Mouse (Mus musculus) ES-E14 (cell line): Measurements from ENCODE around the gene Pspn. TPM values are rescaled to one million over a fixed set of nuclear protein-coding genes. Genes with fewer than 3 reads are reported as not detected.

Source experiments
- DNase-seq: peaks from one replicate; pipeline ENCODE4 v3.0.0-alpha.2; 2013; ENCODE audit warnings: low read depth, low spot score
- H3K27ac ChIP-seq: 2 replicates; pipeline ENCODE4 v1.5.1; 2012; ENCODE audit warnings: low read depth, mild to moderate bottlenecking, low read length, moderate library complexity, mixed read lengths; ENCODE audit not compliant: poor library complexity, insufficient read depth, severe bottlenecking
- H3K36me3 ChIP-seq: 2 replicates; pipeline ENCODE4 v1.6.1; 2012; ENCODE audit warnings: mild to moderate bottlenecking, low read length, moderate library complexity, mixed read lengths; ENCODE audit not compliant: control insufficient read depth, poor library complexity, insufficient read depth, severe bottlenecking
- H3K4me1 ChIP-seq, 2 experiments: fragments of 150-350 bp in 1 of 2; sonication (generic) in 1 of 2; 2 replicates each; pipeline ENCODE4 v1.6.1; 2012; ENCODE audit warnings: low read length in 2 of 2, mild to moderate bottlenecking in 1 of 2, mixed read lengths in 1 of 2; ENCODE audit not compliant: control insufficient read depth in 2 of 2, insufficient read depth in 2 of 2, poor library complexity in 1 of 2
- H3K4me3 ChIP-seq, 2 experiments: fragments of 150-350 bp in 1 of 2; sonication (generic) in 1 of 2; 2 replicates each; pipeline ENCODE4 v1.5.1; 2012; ENCODE audit warnings: low read length in 2 of 2, low read depth in 1 of 2, mild to moderate bottlenecking in 1 of 2, mixed read lengths in 1 of 2; ENCODE audit not compliant: insufficient read depth in 1 of 2, poor library complexity in 1 of 2, severe bottlenecking in 1 of 2
- H3K9ac ChIP-seq: 2 replicates; pipeline ENCODE4 v1.6.1; 2012; ENCODE audit warnings: low read depth, mild to moderate bottlenecking, low read length, mixed read lengths; ENCODE audit not compliant: poor library complexity, insufficient read depth, severe bottlenecking
- H3K9me3 ChIP-seq: fragments of 150-350 bp; sonication (generic); 2 replicates; pipeline ENCODE4 v1.6.1; 2012; ENCODE audit warnings: low read depth, mild to moderate bottlenecking, low read length; ENCODE audit not compliant: control insufficient read depth, insufficient read depth
- CHD2 ChIP-seq: IDR thresholded peaks from 2 replicates; pipeline ENCODE4 v1.6.1; 2014; ENCODE audit warnings: mild to moderate bottlenecking, low read depth, low read length, inconsistent platforms
- HCFC1 ChIP-seq: IDR thresholded peaks from 2 replicates; pipeline ENCODE4 v1.6.1; 2012; ENCODE audit warnings: low read length, inconsistent platforms, borderline replicate concordance; ENCODE audit not compliant: insufficient read depth
- MAFK ChIP-seq: IDR thresholded peaks from 2 replicates; pipeline ENCODE4 v1.6.1; 2014; ENCODE audit warnings: mild to moderate bottlenecking, low read depth, low read length, inconsistent platforms; ENCODE audit not compliant: insufficient read depth
- ZC3H11A ChIP-seq: IDR thresholded peaks from 2 replicates; pipeline ENCODE4 v1.6.1; 2012; ENCODE audit warnings: low read depth, mild to moderate bottlenecking, inconsistent platforms, low read length, borderline replicate concordance
- ZNF384 ChIP-seq: IDR thresholded peaks from 2 replicates; pipeline ENCODE4 v1.6.1; 2012; ENCODE audit warnings: low read depth, low read length, inconsistent platforms
- in situ Hi-C, 2 experiments: fragments of 600-800 bp; cut with MboI; formaldehyde crosslinking; loops; one replicate each; pipeline ENCODE4 v1.15.1; 2025; ENCODE audit warnings: low sequenced_read_pairs in 2 of 2, inconsistent platforms in 1 of 2; ENCODE audit not compliant: unreplicated experiment in 2 of 2
- total RNA-seq: library from RNA; depleted of rRNA; stranded (reverse); fragments of 300-350 nt; gene quantifications from 2 replicates; pipeline ENCODE4 v1.2.3, GENCODE M21; 2012

Pspn gene
- total RNA-seq, 1 experiment = not detected

- no peak for TF ChIP-seq ZC3H11A
- no peak for TF ChIP-seq HCFC1
- TF ChIP-seq CHD2 = no peak
- no peak for TF ChIP-seq MAFK
- no peak for TF ChIP-seq ZNF384
- in situ Hi-C loops = no loop called here
- DNase-seq = no peak
- peak overlapping the region; percentile 83 for H3K9ac ChIP-seq
- H3K36me3 ChIP-seq = peaks cover 12% of the 10 kb centered on the region; the same call in 1 of the 2 replicates
- H3K27ac ChIP-seq = peak overlapping the region; percentile 57; the same call in 1 of the 2 replicates
- peak overlapping the region; percentile 73 to 80 for H3K4me3 ChIP-seq
- H3K4me1 ChIP-seq = peaks cover 0 to 10% of the 10 kb centered on the region in 2 experiments; a peak in 2 of 4 replicates
- no peaks in the 10 kb centered on the region for H3K9me3 ChIP-seq
Observed at GRCm38 (mm10) chr17:57012245-57012795, 12.5 kb upstream of the Pspn start.

GRCm38 (mm10) chr17:57011236-57012141 is 11.7 kb upstream of the Pspn start, which contains the start of the genes Gtf2f1 and Gm17949:
Gtf2f1 (minus strand) TSS chr17:57011288.
Gm17949 (plus strand) TSS chr17:57011469.
- peak; percentile 96 for DNase-seq
- H3K9me3 ChIP-seq = no peaks in the 10 kb centered on the region
- in situ Hi-C loops = no loop called here
- peak within 1 kb of the TSS; percentile 92 for H3K9ac ChIP-seq
- TF ChIP-seq HCFC1 (peak; percentile 80), MAFK (no peak), ZC3H11A (no peak), CHD2 (peak; percentile 48), ZNF384 (no peak)
- H3K4me1 ChIP-seq = peaks cover 0 to 13% of the 10 kb centered on the region in 2 experiments; a peak in 2 of 4 replicates
- H3K27ac ChIP-seq = peak within 1 kb of the TSS; percentile 57
- peak within 1 kb of the TSS; percentile 80 to 90 for H3K4me3 ChIP-seq
- peaks cover 16% of the 10 kb centered on the region for H3K36me3 ChIP-seq

DNA sequence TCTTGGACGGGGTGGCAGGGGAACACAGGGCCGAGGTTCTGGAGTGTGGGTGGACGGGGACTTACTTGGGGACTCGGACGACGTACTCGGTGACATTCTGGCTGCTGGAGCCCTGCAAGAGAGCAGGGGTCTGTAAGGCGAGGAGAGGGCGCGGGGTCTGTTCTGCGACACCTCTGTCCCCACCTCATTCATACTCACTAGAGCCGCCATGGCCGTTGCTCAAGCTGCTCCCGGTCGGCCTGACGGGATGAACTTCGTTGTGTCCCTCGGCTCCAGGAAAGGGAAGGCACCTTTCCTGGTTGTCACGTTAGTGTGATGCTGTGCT is 11.1 kb upstream of the Pspn start:
- no peak for DNase-seq
- TF ChIP-seq HCFC1 (no peak), CHD2 (no peak), MAFK (no peak), ZC3H11A (no peak), ZNF384 (no peak)
- in situ Hi-C loops = no loop called here
- Histone ChIP-seq H3K9ac (peak overlapping the region; percentile 92), H3K36me3 (peaks cover 19% of the 10 kb centered on the region), H3K4me3 (peak overlapping the region; percentile 80 to 90), H3K27ac (peak overlapping the region; percentile 57), H3K4me1 (peaks cover 0 to 13% of the 10 kb centered on the region in 2 experiments; a peak in 2 of 4 replicates), H3K9me3 (no peaks in the 10 kb centered on the region)

DNA sequence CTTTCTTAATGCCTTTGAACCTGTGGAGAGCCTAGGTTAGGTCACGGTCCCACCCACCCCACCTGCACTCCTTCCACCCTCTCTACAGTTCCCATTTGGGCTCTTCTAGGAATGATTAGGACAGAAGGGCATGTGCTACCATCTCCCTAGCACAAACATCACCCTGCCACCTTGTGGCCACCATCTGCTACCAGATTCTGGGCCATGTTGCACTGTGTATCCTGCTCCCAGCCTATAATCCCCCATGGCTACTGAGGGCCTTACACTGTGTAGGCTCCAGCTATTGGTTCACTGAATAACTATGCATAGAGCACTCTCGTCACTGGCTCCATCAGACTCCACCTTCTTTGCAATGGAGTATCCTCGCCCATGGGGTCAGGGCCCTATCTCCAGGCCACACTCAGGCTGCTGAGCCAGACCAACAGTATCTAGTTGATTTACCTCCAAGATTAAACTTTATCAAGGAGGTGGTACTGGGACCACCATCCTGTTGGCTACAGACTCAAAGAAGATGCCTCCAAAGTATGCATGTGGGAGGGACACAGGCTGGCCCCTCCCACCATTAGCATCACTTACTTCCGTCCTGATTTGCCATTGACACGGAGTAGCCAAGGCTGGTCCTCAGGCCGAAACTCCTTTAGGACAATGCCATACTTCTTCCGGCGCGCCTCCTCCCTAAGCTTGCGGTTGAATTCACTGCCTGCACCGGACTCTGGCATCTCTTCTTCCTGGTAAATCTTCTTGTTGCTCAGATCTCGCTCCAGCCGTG is 7.5 kb upstream of the Pspn start:
- DNase-seq = peak; percentile 39
- Histone ChIP-seq H3K9me3 (no peaks in the 10 kb centered on the region), H3K36me3 (peaks cover 42% of the 10 kb centered on the region), H3K4me1 (peaks cover 0 to 11% of the 10 kb centered on the region in 2 experiments; a peak in 2 of 4 replicates), H3K4me3 (peak overlapping the region in 1 of 2 experiments; percentile 3; a peak in 1 of 4 replicates), H3K27ac (no peak overlapping the region), H3K9ac (peak overlapping the region; percentile 22; the same call in 1 of the 2 replicates)
- in situ Hi-C loops = no loop called here
- no peak for TF ChIP-seq HCFC1
- TF ChIP-seq ZNF384 = no peak
- TF ChIP-seq CHD2 = no peak
- TF ChIP-seq ZC3H11A = no peak
- no peak for TF ChIP-seq MAFK
